Mouse (Mus musculus) 416B (cell line): ENCODE data around the gene Rnf19b.
A peak's percentile ranks its signal among the peaks of the same experiment; 100 is the strongest.

Experiments
- DNase-seq: peaks from one replicate; pipeline ENCODE4 v3.0.0; 2011; ENCODE audit warnings: low read depth

Gene Rnf19b

GRCm38 (mm10) chr4:129058207-129059092 is at the start of gene Rnf19b:
Gene Rnf19b (plus strand): TSS chr4:129058271.
- peak; percentile 31 for DNase-seq

- peak; percentile 93 for DNase-seq
These were observed 49.4 kb upstream of the Rnf19b start for GRCm38 (mm10) chr4:129008672-129009071.

GRCm38 (mm10) chr4:129009521-129009920 is 48.5 kb upstream of the Rnf19b start:
- DNase-seq: no peak

GRCm38 (mm10) chr4:129011604-129012121 is 46.4 kb upstream of the Rnf19b start:
- DNase-seq: peak; percentile 99

GRCm38 (mm10) chr4:129013151-129013864 is 44.8 kb upstream of the Rnf19b start:
- DNase-seq: peak; percentile 64

GRCm38 (mm10) chr4:129016329-129016728 is 41.7 kb upstream of the Rnf19b start:
- no peak for DNase-seq

GRCm38 (mm10) chr4:129017150-129017549 is 40.9 kb upstream of the Rnf19b start:
- DNase-seq: peak; percentile 84

- DNase-seq: peak; percentile 42
These were observed 39.2 kb upstream of the Rnf19b start for GRCm38 (mm10) chr4:129018788-129019435.

- DNase-seq: no peak
These were observed 38.3 kb upstream of the Rnf19b start for GRCm38 (mm10) chr4:129019788-129020187.

GRCm38 (mm10) chr4:129020454-129020853 is 37.6 kb upstream of the Rnf19b start:
- no peak for DNase-seq

GRCm38 (mm10) chr4:129021426-129021825 is 36.6 kb upstream of the Rnf19b start:
- DNase-seq: no peak

- DNase-seq: no peak
These were observed 36.2 kb upstream of the Rnf19b start for GRCm38 (mm10) chr4:129021886-129022285.

GRCm38 (mm10) chr4:129023884-129024283 is 34.2 kb upstream of the Rnf19b start:
- peak; percentile 50 for DNase-seq

GRCm38 (mm10) chr4:129024775-129025174 is 33.3 kb upstream of the Rnf19b start:
- DNase-seq: peak; percentile 98

- DNase-seq: no peak
These were observed 32.4 kb upstream of the Rnf19b start for GRCm38 (mm10) chr4:129025707-129026106.

- no peak for DNase-seq
These were observed 27.3 kb upstream of the Rnf19b start for GRCm38 (mm10) chr4:129030746-129031145.

GRCm38 (mm10) chr4:129031408-129031965 is 26.6 kb upstream of the Rnf19b start:
- DNase-seq: no peak

GRCm38 (mm10) chr4:129032133-129032962 is 25.7 kb upstream of the Rnf19b start:
- DNase-seq: peak; percentile 87

- DNase-seq: peak; percentile 80
These were observed 24.8 kb upstream of the Rnf19b start for GRCm38 (mm10) chr4:129032963-129033951.

- peak; percentile 52 for DNase-seq
These were observed 23.8 kb upstream of the Rnf19b start for GRCm38 (mm10) chr4:129034224-129034623.
